Mouse (Mus musculus): ENCODE results near the gene Kif5c.

Gene Kif5c

DNA sequence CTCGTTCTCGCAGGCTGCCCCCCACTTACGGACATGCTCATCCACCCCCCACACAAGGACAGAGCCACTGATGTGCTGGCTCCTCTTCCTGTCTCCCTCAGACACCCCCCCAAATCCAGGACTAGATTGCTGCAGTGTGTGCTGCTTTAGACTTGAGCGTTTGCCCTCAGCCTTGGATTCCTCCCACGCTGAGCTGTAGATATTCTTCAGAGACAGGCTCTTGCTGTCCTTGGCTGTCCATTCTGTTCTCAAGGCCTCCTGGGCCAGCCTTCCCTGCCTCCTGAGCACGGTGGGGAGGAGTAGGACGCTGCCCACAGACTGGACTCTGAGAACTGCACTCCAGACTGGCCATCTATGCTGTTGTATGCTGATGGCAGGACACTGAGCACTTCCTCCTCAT, 127.8 kb downstream of the Kif5c start:
- DNase-seq (ENCODE audit: low spot score), result no peak

DNA sequence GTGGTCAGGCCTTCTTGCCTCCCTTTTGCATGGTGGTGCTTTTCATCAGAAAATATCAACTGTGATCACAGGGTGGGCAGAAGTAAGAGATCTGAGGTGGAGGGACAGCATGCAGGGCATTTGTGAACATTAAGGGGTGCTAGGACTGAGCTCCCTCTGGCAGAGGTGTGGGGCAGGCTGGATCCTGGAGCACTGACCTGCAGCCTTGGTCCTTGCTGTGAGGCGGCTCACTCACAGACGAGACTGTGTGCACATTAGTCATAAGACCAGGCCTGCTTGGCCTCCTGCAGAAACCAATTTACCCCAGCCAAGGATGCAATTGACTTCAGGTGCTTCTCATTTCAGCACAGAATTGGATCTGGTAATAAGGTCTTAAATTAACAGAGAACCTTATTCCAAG, 128.6 kb downstream of the Kif5c start:
- DNase-seq (ENCODE audit: low spot score), result no peak

GRCm38 (mm10) chr2:49748628-49749342, 129.7 kb downstream of the Kif5c start:
- peak; percentile 63 for DNase-seq (ENCODE audit: low spot score)

DNA sequence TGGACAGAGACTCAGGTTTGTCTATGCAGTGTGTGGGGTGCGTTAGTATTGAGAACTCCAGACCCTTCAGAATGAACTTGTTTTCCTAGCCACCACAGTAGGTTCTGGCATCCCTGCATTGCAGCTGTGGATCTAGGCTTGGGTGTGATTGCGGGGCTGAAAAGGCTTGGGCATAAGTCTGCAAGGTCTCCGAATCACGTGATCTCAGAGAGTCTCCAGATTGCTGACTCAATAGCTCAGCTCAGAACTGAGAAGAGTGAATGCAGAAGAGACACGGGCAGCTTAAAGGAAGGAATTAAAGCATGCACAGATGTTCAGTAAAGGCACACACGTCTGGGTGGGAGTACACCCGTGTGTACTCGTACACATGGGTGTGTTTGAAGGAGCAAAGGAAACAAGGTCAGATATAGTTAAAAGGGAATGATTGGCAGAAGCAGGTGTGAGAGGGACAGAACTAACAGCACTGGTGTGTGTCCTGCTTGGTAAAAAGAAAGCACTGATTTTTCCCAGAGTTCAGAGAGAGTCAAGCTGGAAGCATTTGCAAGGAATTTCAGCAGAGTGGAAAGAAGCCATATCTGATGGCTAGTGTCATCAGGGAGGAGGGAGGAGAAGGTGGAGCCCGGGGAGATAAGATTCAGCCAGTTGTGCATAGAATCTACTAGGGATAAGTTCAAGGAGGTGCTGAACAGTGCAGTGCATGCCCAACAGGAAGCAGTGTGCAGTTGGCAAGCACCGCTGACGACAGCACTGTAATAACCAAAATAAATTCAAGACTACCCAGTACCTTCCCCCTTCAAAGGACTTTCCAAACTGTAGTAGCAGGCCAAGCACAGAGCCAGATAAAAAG, 130.9 kb downstream of the Kif5c start:
- no peak for DNase-seq (ENCODE audit: low spot score)

DNA sequence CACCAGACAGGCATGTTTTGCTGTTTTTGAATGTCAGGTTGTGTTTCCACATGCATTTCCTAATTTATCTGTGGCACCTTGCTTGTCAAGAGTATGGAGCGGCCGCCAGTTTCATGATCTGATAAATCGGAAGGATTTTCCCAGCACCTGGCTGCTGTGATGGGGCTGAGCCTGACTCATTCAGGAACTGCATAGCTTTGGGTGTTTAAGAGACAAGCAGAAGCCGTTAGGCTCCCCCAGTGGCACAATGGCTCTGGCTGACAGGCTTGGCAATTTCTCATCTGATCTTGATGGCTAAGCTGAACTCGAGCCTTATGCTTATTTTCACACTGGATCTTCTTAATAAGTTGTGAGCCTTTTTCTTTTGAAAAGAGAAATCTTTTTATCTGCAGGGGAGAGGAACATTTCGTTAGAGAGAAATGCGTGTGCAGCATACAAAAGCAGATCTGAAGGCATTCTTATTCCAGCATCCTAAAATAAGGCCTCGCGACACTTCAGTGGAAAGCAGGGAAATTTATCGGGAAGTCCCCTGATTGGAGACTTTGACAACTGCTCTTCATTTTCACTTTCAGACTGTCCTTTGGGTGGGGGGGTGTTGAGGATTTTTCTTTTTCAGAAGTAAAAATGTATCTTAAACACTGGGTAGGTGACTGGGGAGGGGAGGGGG, 132.6 kb downstream of the Kif5c start:
- DNase-seq (ENCODE audit: low spot score), result peak; percentile 41

GRCm38 (mm10) chr2:49752211-49752607, 133.1 kb downstream of the Kif5c start:
- DNase-seq (ENCODE audit: low spot score), result no peak

GRCm38 (mm10) chr2:49753062-49753461, 134.0 kb downstream of the Kif5c start:
- DNase-seq (ENCODE audit: low spot score), result no peak

GRCm38 (mm10) chr2:49755054-49755453, 136.0 kb downstream of the Kif5c start:
- DNase-seq (ENCODE audit: low spot score), result peak; percentile 58

- DNase-seq (ENCODE audit: low spot score), result no peak
Observed at GRCm38 (mm10) chr2:49757616-49758015, 138.5 kb downstream of the Kif5c start.

- DNase-seq (ENCODE audit: low spot score), result peak; percentile 68
Observed at GRCm38 (mm10) chr2:49764331-49764946, 145.3 kb downstream of the Kif5c start.

DNA sequence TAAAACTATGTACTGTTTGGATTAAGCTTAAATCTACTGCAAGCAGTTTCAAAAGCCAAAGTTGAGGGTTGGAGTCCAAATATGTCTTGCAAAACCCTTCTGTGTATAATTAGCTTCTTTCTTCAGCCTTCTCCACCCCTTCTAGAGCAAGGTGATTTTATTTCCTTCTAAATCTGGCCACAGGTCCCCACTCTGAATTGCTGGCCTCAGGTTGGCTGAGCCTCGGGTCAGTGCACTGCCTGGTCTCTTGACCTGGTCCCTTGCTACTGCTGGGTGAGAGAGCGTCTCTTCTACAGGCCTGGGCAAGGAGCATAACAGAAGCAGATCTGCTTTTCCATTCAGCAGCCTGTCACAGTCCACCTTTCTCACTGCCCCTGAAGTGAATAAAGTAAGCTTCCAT, 149.8 kb downstream of the Kif5c start:
- DNase-seq (ENCODE audit: low spot score), result no peak

GRCm38 (mm10) chr2:49770440-49770839, 151.3 kb downstream of the Kif5c start:
- DNase-seq (ENCODE audit: low spot score), result no peak

- DNase-seq (ENCODE audit: low spot score), result no peak
Observed at GRCm38 (mm10) chr2:49771172-49771571, 152.1 kb downstream of the Kif5c start.

- DNase-seq (ENCODE audit: low spot score), result no peak
Observed at GRCm38 (mm10) chr2:49773194-49773931, 154.3 kb downstream of the Kif5c start.

DNA sequence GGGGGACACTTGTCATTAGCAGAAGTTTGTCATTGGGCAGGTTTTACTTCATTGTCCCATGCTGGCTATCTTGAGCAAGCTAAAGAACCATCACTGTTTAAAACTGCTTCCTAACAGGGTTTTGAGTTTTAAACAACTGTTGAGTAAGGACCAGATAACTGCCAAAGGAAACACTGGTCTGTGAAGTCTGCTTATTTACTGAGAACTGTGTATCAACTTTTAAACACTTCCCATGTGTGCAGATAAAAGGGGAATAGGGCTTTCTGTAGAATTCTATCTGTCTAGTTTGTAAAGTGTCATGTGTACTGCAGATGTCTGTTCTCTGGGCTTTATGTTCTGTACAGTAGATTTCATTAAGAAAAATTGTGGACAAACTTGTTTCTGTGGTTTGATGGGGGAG, 155.1 kb downstream of the Kif5c start:
- DNase-seq (ENCODE audit: low spot score), result no peak

GRCm38 (mm10) chr2:49775187-49775586, 156.1 kb downstream of the Kif5c start:
- no peak for DNase-seq (ENCODE audit: low spot score)

- no peak for DNase-seq (ENCODE audit: low spot score)
Observed at GRCm38 (mm10) chr2:49775735-49776134, 156.6 kb downstream of the Kif5c start.

DNA sequence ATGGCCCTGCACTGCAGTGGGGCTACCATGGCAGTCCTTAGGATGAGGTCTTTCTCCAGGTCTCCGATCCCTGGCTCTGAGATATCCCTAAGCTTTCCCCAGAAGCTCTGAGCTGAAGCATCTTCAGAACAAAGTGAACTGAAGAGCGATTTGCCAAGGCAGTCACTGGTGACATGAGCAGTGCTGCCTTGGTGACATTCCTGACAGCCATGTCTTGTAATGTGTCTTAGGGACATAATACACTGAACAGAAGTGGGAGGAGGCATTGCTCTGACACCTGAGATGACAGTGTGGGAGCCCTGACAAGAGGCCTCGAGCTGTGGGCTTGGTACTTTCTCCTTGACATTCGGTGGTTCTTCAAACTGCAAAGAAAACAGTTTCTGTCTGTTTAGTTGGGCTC, 157.3 kb downstream of the Kif5c start:
- no peak for DNase-seq (ENCODE audit: low spot score)

DNA sequence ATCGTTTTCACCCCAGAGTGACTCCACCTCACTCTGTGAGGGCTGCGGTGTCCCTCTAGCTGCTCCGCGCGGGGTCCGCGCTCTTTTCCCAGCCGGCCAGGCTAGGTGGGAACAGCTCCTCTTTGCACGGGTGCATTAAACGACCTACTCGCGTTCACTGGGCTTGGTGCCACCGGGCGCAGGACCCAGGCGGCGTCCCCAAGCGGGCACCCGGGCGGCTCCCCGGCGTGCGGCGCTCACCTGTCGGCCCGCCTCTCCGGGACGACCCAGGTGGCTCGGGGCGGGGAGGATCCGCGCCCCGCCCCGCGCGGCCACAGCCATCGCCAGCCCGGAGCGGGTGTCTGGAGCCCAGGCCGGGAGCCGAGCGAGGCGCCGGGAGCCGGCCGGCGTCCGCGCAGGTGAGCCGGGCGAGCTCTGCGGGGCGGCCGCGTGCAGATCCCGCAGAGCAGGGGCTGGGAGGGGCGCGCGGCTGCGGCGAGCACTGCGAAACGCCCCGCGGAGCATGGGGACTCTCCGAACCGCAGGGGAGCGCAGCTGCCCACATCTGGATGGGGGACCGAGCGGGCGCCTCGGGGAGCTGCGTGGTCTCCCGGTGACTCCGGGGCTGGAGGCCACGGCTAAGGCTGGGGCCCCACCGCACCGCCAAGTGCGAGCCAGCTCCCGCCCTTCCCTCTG, 168.4 kb downstream of the Kif5c start, which contains the start of gene Lypd6b:
Lypd6b (plus strand) TSS at position 313 of the 675 bp plus-strand sequence.
- DNase-seq (ENCODE audit: low spot score), result no peak

DNA sequence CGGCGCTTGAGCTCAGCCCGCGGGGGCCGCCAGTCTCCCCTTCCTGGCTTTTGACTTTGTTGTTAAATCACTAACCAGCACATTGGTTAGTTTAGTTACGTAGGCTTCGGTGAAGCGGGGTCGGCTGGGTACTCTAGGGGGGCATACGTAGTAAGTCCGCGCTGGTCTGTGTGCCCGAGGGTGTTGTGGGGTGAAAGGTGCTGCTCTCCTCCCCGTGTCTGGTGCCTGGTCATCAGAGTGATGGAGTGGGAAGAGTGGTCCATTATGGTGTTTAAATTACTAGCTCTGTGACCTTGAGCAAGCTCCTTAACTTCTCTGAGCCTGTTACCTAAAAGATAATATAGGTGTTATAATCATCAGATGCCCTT, 168.9 kb downstream of the Kif5c start:
- no peak for DNase-seq (ENCODE audit: low spot score)

GRCm38 (mm10) chr2:49788643-49789042, 169.5 kb downstream of the Kif5c start:
- no peak for DNase-seq (ENCODE audit: low spot score)
